In genomic region chr1:89941701-89942381, GRCm38 (mm10) we compare ENCODE assay signal across 8 mouse cellular contexts. TPM values are rescaled to one million over a fixed set of nuclear protein-coding genes. Genes with fewer than 3 reads are reported as not detected.
DNase-seq lines count a peak whose midpoint lies in the region; ATAC-seq lines count a peak whose summit lies in the region.
"Had no signal": no experiment of that assay in that cellular context is flagged by ENCODE, and none has a peak within 500 bp of the region (broad histone marks: within the 10 kb centered on the region; RNA-seq: fewer than 3 reads in every experiment).

No protein-coding gene starts in this region.

- H3K4me1 ChIP-seq in forebrain, embryonic 14.5 days (ENCODE audit: control insufficient read depth, insufficient read depth, low read length), result no peaks in the 10 kb centered on the region
- H3K4me1 ChIP-seq in liver, embryonic 12.5 days, result 0 out of 2 replicates have a peak, but pooled peaks cover 7% of the 10 kb centered on the region

- peaks cover 79% of the 10 kb centered on the region for H3K27me3 ChIP-seq in forebrain, embryonic 14.5 days (replicated peaks; ENCODE audit: control insufficient read depth, insufficient read depth, low read length)
- peaks cover 96% of the 10 kb centered on the region for H3K27me3 ChIP-seq in liver, embryonic 12.5 days (replicated peaks)

- H3K9ac ChIP-seq in forebrain, embryonic 14.5 days (ENCODE audit: low read length), result peak overlapping the region; percentile 45; the same call in 1 of the 2 replicates
- H3K9ac ChIP-seq in liver, embryonic 12.5 days, result 0 out of 2 replicates have a peak overlapping the region, but pooled peaks have one; percentile 17

- no peaks in the 10 kb centered on the region for H3K36me3 ChIP-seq in forebrain, embryonic 14.5 days (ENCODE audit: control insufficient read depth, insufficient read depth, low read length)
- H3K36me3 ChIP-seq in liver, embryonic 12.5 days, result no peaks in the 10 kb centered on the region

- ATAC-seq in forebrain, embryonic 14.5 days, result peak; percentile 38
- no peak for ATAC-seq in liver, embryonic 12.5 days
- no peak for ATAC-seq in monocyte, adult 5-6 weeks (replicated peaks; ENCODE audit: insufficient number of reproducible peaks, low FRiP score, low TSS enrichment, poor library complexity, severe bottlenecking)

- peak; percentile 50 for DNase-seq in right cerebral cortex, postnatal 4 days
- DNase-seq in right cerebral cortex, postnatal 14 days, result no peak
- no peak for DNase-seq in forebrain, embryonic 14.5 days (ENCODE audit: low spot score)
- DNase-seq in urinary bladder, postnatal 14 days (ENCODE audit: low spot score), result no peak
- no peak for DNase-seq in right cerebral cortex, adult 18-20 months

- H3K27ac ChIP-seq in forebrain, embryonic 14.5 days (ENCODE audit: low read depth, low read length), result peak overlapping the region; percentile 44; the same call in 1 of the 2 replicates
- H3K27ac ChIP-seq in liver, embryonic 12.5 days, result no peak overlapping the region

- H3K4me3 ChIP-seq in forebrain, embryonic 14.5 days (ENCODE audit: low read depth, low read length), result peak overlapping the region; percentile 22
- H3K4me3 ChIP-seq in liver, embryonic 12.5 days, result peak overlapping the region; percentile 24
- H3K4me3 ChIP-seq: myocyte had no signal

- no peaks in the 10 kb centered on the region for H3K9me3 ChIP-seq in forebrain, embryonic 14.5 days (replicated peaks; ENCODE audit: control insufficient read depth, low read length)
- no peaks in the 10 kb centered on the region for H3K9me3 ChIP-seq in liver, embryonic 12.5 days (replicated peaks)

- peak overlapping the region; percentile 47 for H3K4me2 ChIP-seq in forebrain, embryonic 14.5 days (ENCODE audit: low read length)
- peak overlapping the region; percentile 54 for H3K4me2 ChIP-seq in liver, embryonic 12.5 days

- 1% methylated on average over 40 of the region's 40 CpGs for WGBS in forebrain, embryonic 14.5 days
- WGBS in liver, embryonic 12.5 days (ENCODE audit: insufficient replicate concordance), result 3% methylated on average over 40 of the region's 40 CpGs

RNA-seq across cellular contexts. Expression of gene Gbx2, which starts 10.9 kb away (rescaled TPM):
- polyA plus RNA-seq in forebrain, embryonic 14.5 days (2014; fragmentation: Nextera tagmentation; extraction: Ambion mirVana), result 20.3 and 20.7 TPM in 2 replicates
- 1.7 and 2.0 TPM in 2 replicates for polyA plus RNA-seq in liver, embryonic 12.5 days (2016; fragmentation: Nextera tagmentation; extraction: Ambion mirVana)
- not detected in 3 replicates for total RNA-seq in monocyte, adult 5-6 weeks (2017)
- polyA plus RNA-seq: myocyte had no signal
